Mouse (Mus musculus) heart, postnatal 10 days (tissue): ENCODE data around the gene Zmynd19. TPM values are rescaled to one million over a fixed set of nuclear protein-coding genes. Genes with fewer than 3 reads are reported as not detected.
"Not testable (repeated sequence)": the region's sequence is repeated elsewhere in the genome, so short reads cannot be mapped to it uniquely, and the experiment has no call there.

Source experiments
- DNase-seq, 2 experiments: peaks; one replicate each; pipeline ENCODE4 v3.0.0; 2021
- intact Hi-C: fragments of 180-260 bp; cut with DNase I; formaldehyde crosslinking; loops from one replicate; pipeline ENCODE4 v1.15.1; 2025
- total RNA-seq, 2 experiments: library from RNA; stranded (reverse); gene quantifications; 2 replicates each; pipeline ENCODE4 v1.2.3; 2021

The Zmynd19 gene
- total RNA-seq, 2 experiments from 2014 or later, result 19.7 to 24.2 TPM

- DNase-seq, result peak; percentile 91 to 94
- intact Hi-C loops, result no loop called here
Observed at GRCm38 (mm10) chr2:24935057-24935796, 14.4 kb upstream of the Zmynd19 start, which contains the start of gene Arrdc1. Arrdc1 (minus strand) TSS chr2:24935252.

GRCm38 (mm10) chr2:24942092-24942491, 7.5 kb upstream of the Zmynd19 start:
- no peak for DNase-seq
- intact Hi-C loops, result no loop called here

- intact Hi-C loops, result not testable (repeated sequence)
- peak; percentile 19 to 35 for DNase-seq
Observed at GRCm38 (mm10) chr2:24944304-24944703, 5.3 kb upstream of the Zmynd19 start.

- no peak for DNase-seq
- intact Hi-C loops, result loop anchor here (5.0 kb wide), 1 partner anchor 98 kb away; no protein-coding TSS in a partner anchor
Observed at GRCm38 (mm10) chr2:24950189-24950535, 570 bp downstream of the Zmynd19 start.

GRCm38 (mm10) chr2:24952537-24953055, 3.0 kb downstream of the Zmynd19 start:
- no peak for DNase-seq
- intact Hi-C loops, result loop anchor here (5.0 kb wide), 1 partner anchor 100 kb away; no protein-coding TSS in a partner anchor

- peak; percentile 29 to 42 for DNase-seq
- intact Hi-C loops, result loop anchor here (5.0 kb wide), 1 partner anchor 41 kb away; no protein-coding TSS in a partner anchor
Observed at GRCm38 (mm10) chr2:24960910-24961309, 11.3 kb downstream of the Zmynd19 start.

GRCm38 (mm10) chr2:24962304-24963000, 12.9 kb downstream of the Zmynd19 start, which contains the start of gene Dph7:
Dph7 (plus strand) TSS chr2:24962400.
- peak; percentile 84 to 91 for DNase-seq
- intact Hi-C loops, result loop anchor here (5.0 kb wide), 1 partner anchor 40 kb away; no protein-coding TSS in a partner anchor

GRCm38 (mm10) chr2:24970386-24970785, 20.8 kb downstream of the Zmynd19 start:
- DNase-seq, result no peak
- intact Hi-C loops, result no loop called here

GRCm38 (mm10) chr2:24974452-24974851, 24.9 kb downstream of the Zmynd19 start:
- intact Hi-C loops, DNase-seq: not testable (repeated sequence)

GRCm38 (mm10) chr2:24974906-24975703, 25.5 kb downstream of the Zmynd19 start, which contains the start of gene Mrpl41:
Mrpl41 (minus strand) TSS chr2:24975098.
- peak; percentile 97 to 98 for DNase-seq
- intact Hi-C loops, result no loop called here

- intact Hi-C loops, result no loop called here
Observed at GRCm38 (mm10) chr2:24975704-24976297, 26.2 kb downstream of the Zmynd19 start, which contains the start of gene Pnpla7. Pnpla7 (plus strand) TSS chr2:24976033.

GRCm38 (mm10) chr2:24976960-24977359, 27.4 kb downstream of the Zmynd19 start:
- intact Hi-C loops, result no loop called here
- no peak for DNase-seq

More at GRCm38 (mm10) chr2:24975704-24976297, 26.2 kb downstream of the Zmynd19 start, which contains the start of gene Pnpla7:
- peak; percentile 87 for DNase-seq

- intact Hi-C loops, result no loop called here
- no peak for DNase-seq
Observed at GRCm38 (mm10) chr2:24987762-24988161, 38.2 kb downstream of the Zmynd19 start.

GRCm38 (mm10) chr2:24995332-24995731, 45.7 kb downstream of the Zmynd19 start:
- no peak for DNase-seq
- intact Hi-C loops, result no loop called here

GRCm38 (mm10) chr2:24996471-24996870, 46.9 kb downstream of the Zmynd19 start:
- intact Hi-C loops, result no loop called here
- no peak for DNase-seq

- DNase-seq, result peak; percentile 44 to 65
- intact Hi-C loops, result loop anchor here (5.0 kb wide), 1 partner anchor 38 kb away; the partner anchor contains the start of gene Dph7
Observed at GRCm38 (mm10) chr2:25000544-25001235, 51.1 kb downstream of the Zmynd19 start.

- intact Hi-C loops, result loop anchor here (5.0 kb wide), 1 partner anchor 42 kb away; the partner anchor contains the start of gene Dph7
- DNase-seq, result no peak
Observed at GRCm38 (mm10) chr2:25003946-25004786, 54.6 kb downstream of the Zmynd19 start.

GRCm38 (mm10) chr2:25006767-25007166, 57.2 kb downstream of the Zmynd19 start:
- DNase-seq, result no peak
- intact Hi-C loops, result loop anchor here (5.0 kb wide), 1 partner anchor 154 kb away; no protein-coding TSS in a partner anchor
